Mouse (Mus musculus) forebrain, embryonic 13.5 days (tissue): ENCODE measurements around the gene Cdkn2d. TPM values are rescaled to one million over a fixed set of nuclear protein-coding genes. Genes with fewer than 3 reads are reported as not detected.
"Not testable (repeated sequence)": the region's sequence is repeated elsewhere in the genome, so short reads cannot be mapped to it uniquely, and the experiment has no call there.

Experiments
- ATAC-seq: fragments of 200-750 bp; cut with Nextera tagmentation; 2 replicates; pipeline ENCODE4 v1.8.0; 2017
- H3K27ac ChIP-seq: fragments of 300-500 bp; sonication (generic); 2 replicates; pipeline ENCODE4 v1.5.1; 2015; ENCODE audit warnings: inconsistent platforms, mild to moderate bottlenecking, moderate library complexity
- H3K27me3 ChIP-seq: fragments of 300-500 bp; sonication (generic); 2 replicates; pipeline ENCODE4 v1.6.1; 2015; ENCODE audit warnings: mild to moderate bottlenecking, inconsistent platforms
- H3K36me3 ChIP-seq: fragments of 300-500 bp; sonication (generic); 2 replicates; pipeline ENCODE4 v1.6.1; 2015; ENCODE audit warnings: mild to moderate bottlenecking, inconsistent platforms; ENCODE audit not compliant: poor library complexity, severe bottlenecking
- H3K4me1 ChIP-seq: fragments of 300-500 bp; sonication (generic); 2 replicates; pipeline ENCODE4 v1.6.1; 2015; ENCODE audit warnings: inconsistent platforms
- H3K4me2 ChIP-seq: fragments of 300-500 bp; sonication (generic); 2 replicates; pipeline ENCODE4 v1.6.1; 2015; ENCODE audit warnings: inconsistent platforms, mild to moderate bottlenecking, moderate library complexity
- H3K4me3 ChIP-seq: fragments of 300-500 bp; sonication (generic); 2 replicates; pipeline ENCODE4 v1.5.1; 2015; ENCODE audit warnings: mild to moderate bottlenecking, inconsistent platforms
- H3K9ac ChIP-seq: fragments of 300-500 bp; sonication (generic); 2 replicates; pipeline ENCODE4 v1.6.1; 2015; ENCODE audit warnings: mild to moderate bottlenecking, inconsistent platforms
- H3K9me3 ChIP-seq: fragments of 300-500 bp; sonication (generic); replicated peaks from 2 replicates; pipeline ENCODE4 v1.6.1; 2016; ENCODE audit warnings: inconsistent platforms
- whole genome bisulfite sequencing: fragments of 180-500 bp; shearing (Covaris S2); methylation state at CpG from one replicate; pipeline ENCODE4 v1.1.7; 2015; 5-methylcytosine and 5-hydroxymethylcytosine counted together
- polyA plus RNA-seq: library from polyadenylated mRNA; unstranded; fragments of >200 nt; fragmentation: Nextera tagmentation; extraction: Ambion mirVana; gene quantifications from 2 replicates; pipeline ENCODE4 v1.2.1, GENCODE M21; 2015

Gene Cdkn2d
- polyA plus RNA-seq, 1 experiment from 2014 or later, result 88.3 TPM

- Histone ChIP-seq H3K9ac (no peak overlapping the region), H3K4me2 (no peak overlapping the region), H3K36me3 (peaks cover 99% of the 10 kb centered on the region), H3K9me3 (no peaks in the 10 kb centered on the region), H3K4me3 (no peak overlapping the region), H3K27me3 (no peaks in the 10 kb centered on the region), H3K4me1 (no peaks in the 10 kb centered on the region), H3K27ac (no peak overlapping the region)
- 85% methylated on average over 8 of the region's 8 CpGs for WGBS
- ATAC-seq, result no peak
Measured at GRCm38 (mm10) chr9:21273094-21273493, 18.1 kb downstream of the Cdkn2d start.

DNA sequence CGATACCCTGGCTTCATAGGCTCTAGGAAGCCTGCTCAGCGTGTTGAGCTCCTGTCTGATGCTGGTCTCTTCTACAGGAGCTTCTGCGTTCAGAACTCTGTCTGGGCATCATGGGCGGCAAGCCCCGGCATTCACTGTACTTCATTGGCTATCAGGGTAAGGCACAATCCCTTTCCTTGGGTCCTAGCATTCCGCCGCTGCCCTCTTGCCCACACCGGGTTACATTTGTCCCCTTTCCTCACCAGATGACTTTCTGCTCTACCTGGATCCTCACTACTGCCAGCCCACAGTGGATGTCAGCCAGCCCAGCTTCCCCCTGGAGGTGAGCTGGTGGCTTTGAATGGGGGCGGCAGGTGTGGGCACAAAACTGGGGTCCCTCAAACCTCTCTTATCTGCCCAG lies 18.8 kb downstream of the Cdkn2d start:
- WGBS, result 94% methylated on average over 9 of the region's 9 CpGs
- no peak for ATAC-seq
- Histone ChIP-seq H3K36me3 (peaks cover 97% of the 10 kb centered on the region), H3K27ac (no peak overlapping the region), H3K9me3 (no peaks in the 10 kb centered on the region), H3K9ac (no peak overlapping the region), H3K4me1 (no peaks in the 10 kb centered on the region), H3K4me2 (no peak overlapping the region), H3K4me3 (no peak overlapping the region), H3K27me3 (no peaks in the 10 kb centered on the region)

DNA sequence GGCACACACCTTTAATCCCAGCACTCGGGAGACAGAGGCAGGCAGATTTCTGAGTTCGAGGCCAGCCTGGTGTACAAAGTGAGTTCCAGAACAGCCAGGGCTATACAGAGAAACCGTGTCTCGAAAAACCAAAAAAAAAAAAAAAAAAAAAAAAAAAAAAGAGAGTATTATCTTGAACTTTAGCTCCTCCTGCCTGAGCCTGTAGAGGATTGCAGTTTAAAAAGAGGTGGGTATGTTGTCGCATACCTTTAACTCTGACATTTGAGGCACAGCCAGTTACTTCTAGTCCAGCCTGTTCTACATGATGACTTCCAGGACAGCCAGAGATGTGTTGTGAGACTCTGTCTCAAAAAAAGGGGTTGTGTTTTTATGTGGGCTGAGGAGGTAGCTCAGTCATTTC lies 21.6 kb downstream of the Cdkn2d start:
- not testable (repeated sequence) for H3K27ac ChIP-seq, H3K9me3 ChIP-seq, ATAC-seq, H3K4me2 ChIP-seq, H3K27me3 ChIP-seq, H3K9ac ChIP-seq, H3K4me3 ChIP-seq
- 94% methylated on average over 5 of the region's 5 CpGs for WGBS
- H3K4me1 ChIP-seq, result peaks cover 15% of the 10 kb centered on the region
- peaks cover 75% of the 10 kb centered on the region for H3K36me3 ChIP-seq

GRCm38 (mm10) chr9:21268305-21268704 lies 22.9 kb downstream of the Cdkn2d start:
- Histone ChIP-seq H3K4me1 (peaks cover 15% of the 10 kb centered on the region), H3K27ac (no peak overlapping the region), H3K27me3 (no peaks in the 10 kb centered on the region), H3K9me3 (no peaks in the 10 kb centered on the region), H3K4me2 (no peak overlapping the region), H3K9ac (no peak overlapping the region), H3K36me3 (peaks cover 62% of the 10 kb centered on the region), H3K4me3 (no peak overlapping the region)
- WGBS, result 94% methylated on average over 16 of the region's 16 CpGs
- no peak for ATAC-seq

DNA sequence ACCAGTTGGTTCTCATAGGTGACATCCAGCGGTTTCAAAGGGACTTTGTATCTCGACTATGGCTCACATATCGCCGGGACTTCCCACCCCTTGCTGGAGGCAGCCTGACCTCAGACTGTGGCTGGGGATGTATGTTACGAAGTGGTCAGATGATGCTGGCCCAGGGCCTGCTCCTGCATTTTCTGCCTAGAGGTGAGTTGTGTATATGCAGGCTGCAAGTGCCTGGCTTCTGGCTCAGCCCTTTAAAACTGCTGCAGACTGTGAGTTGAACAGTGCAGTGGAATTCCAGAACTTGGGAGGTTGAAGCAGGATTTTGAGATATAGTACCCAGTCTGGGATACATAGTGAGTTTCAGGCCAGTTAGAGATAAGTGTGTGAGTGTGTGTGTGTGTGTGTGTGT lies 24.3 kb downstream of the Cdkn2d start:
- no peak overlapping the region for H3K27ac ChIP-seq
- 0 out of 2 replicates have a peak overlapping the region, but pooled peaks have one; percentile 91 for H3K9ac ChIP-seq
- ATAC-seq, result no peak
- peaks cover under 1% of the 10 kb centered on the region; the same call in 1 of the 2 replicates for H3K27me3 ChIP-seq
- 90% methylated on average over 5 of the region's 5 CpGs for WGBS
- no peak overlapping the region for H3K4me3 ChIP-seq
- no peaks in the 10 kb centered on the region for H3K9me3 ChIP-seq
- H3K36me3 ChIP-seq, result peaks cover 48% of the 10 kb centered on the region
- peaks cover 15% of the 10 kb centered on the region for H3K4me1 ChIP-seq
- H3K4me2 ChIP-seq, result peak overlapping the region; percentile 93; the same call in 1 of the 2 replicates

GRCm38 (mm10) chr9:21265611-21266010 lies 25.6 kb downstream of the Cdkn2d start:
- no peak for ATAC-seq
- peak overlapping the region; percentile 91 for H3K9ac ChIP-seq
- peaks cover 36% of the 10 kb centered on the region for H3K36me3 ChIP-seq
- H3K9me3 ChIP-seq, result no peaks in the 10 kb centered on the region
- 6% methylated on average over 11 of the region's 11 CpGs for WGBS
- peak overlapping the region; percentile 89 for H3K4me3 ChIP-seq
- peak overlapping the region; percentile 57; the same call in 1 of the 2 replicates for H3K27ac ChIP-seq
- peaks cover 15% of the 10 kb centered on the region for H3K4me1 ChIP-seq
- H3K4me2 ChIP-seq, result peak overlapping the region; percentile 93
- peaks cover 3% of the 10 kb centered on the region; the same call in 1 of the 2 replicates for H3K27me3 ChIP-seq

DNA sequence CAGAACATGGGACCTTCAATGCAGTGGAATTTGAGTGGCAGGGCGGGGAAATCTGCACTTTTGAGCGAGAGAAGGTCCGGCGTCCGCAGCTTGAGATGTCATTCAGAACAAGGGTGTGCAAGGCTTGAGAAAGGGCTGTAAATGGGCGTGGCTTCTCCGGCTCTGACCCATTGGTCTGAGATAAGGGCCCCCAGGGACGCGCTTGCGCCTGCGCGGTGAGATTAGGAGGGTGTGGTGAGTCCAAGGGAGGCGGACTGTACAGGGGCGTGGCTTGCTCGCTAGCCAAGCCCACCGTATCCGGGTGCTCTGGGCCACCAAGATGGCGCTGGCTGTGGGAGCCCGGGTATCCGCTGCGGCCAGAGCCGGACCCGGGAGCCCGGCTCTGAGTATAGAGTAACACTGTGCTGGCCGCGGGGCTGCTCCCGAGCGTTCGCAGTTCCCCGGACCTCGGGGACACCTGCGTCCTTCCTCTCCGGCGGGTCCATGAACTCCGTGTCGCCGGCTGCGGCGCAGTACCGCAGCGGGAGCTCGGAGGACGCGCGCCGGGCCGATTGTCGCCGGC lies 26.1 kb downstream of the Cdkn2d start, which contains the start of gene Atg4d:
TSS of gene Atg4d (plus strand) at position 294 of the 562 bp plus-strand sequence.
- peak within 1 kb of the TSS; percentile 91 for H3K9ac ChIP-seq
- H3K27me3 ChIP-seq, result peaks cover 3% of the 10 kb centered on the region; the same call in 1 of the 2 replicates
- H3K4me1 ChIP-seq, result peaks cover 15% of the 10 kb centered on the region
- peak within 1 kb of the TSS; percentile 89 for H3K4me3 ChIP-seq
- peak within 1 kb of the TSS; percentile 93 for H3K4me2 ChIP-seq
- WGBS, result under 1% methylated on average over 49 of the region's 49 CpGs
- peak; percentile 98 for ATAC-seq
- H3K27ac ChIP-seq, result peak within 1 kb of the TSS; percentile 57
- no peaks in the 10 kb centered on the region for H3K9me3 ChIP-seq
- peaks cover 30% of the 10 kb centered on the region for H3K36me3 ChIP-seq

- peak; percentile 25 for ATAC-seq
- peak overlapping the region; percentile 36 for H3K27ac ChIP-seq
- H3K4me2 ChIP-seq, result peak overlapping the region; percentile 93
- peaks cover 3% of the 10 kb centered on the region; the same call in 1 of the 2 replicates for H3K27me3 ChIP-seq
- WGBS, result 17% methylated on average over 17 of the region's 17 CpGs
- peak overlapping the region; percentile 67 for H3K9ac ChIP-seq
- peaks cover 15% of the 10 kb centered on the region for H3K4me1 ChIP-seq
- no peaks in the 10 kb centered on the region for H3K9me3 ChIP-seq
- H3K4me3 ChIP-seq, result peak overlapping the region; percentile 89
- H3K36me3 ChIP-seq, result peaks cover 25% of the 10 kb centered on the region
Measured at GRCm38 (mm10) chr9:21264272-21264999, 26.8 kb downstream of the Cdkn2d start.

DNA sequence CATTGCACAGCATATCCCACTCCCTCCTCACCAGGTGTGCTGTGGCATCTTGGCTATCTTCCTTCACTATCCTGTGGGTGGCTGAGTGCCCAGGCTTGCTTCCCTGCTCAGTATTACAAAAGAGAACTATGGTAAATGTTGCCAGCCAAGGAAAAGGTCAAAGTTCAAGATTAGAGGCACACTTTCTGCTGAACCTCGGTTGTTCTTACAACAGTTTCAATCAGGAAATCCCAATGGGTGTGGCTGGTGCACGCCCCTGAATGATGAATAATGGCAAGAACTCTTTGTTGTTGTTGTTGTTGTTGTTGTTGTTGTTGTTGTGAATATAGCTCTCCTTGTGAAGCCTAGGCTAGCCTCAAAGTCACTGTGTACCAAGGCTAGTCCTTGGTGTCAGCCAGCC lies 29.4 kb downstream of the Cdkn2d start:
- Histone ChIP-seq H3K4me3 (no peak overlapping the region), H3K9me3 (no peaks in the 10 kb centered on the region), H3K27ac (no peak overlapping the region), H3K4me1 (peaks cover 13% of the 10 kb centered on the region), H3K4me2 (no peak overlapping the region), H3K9ac (no peak overlapping the region), H3K36me3 (peaks cover 1% of the 10 kb centered on the region), H3K27me3 (peaks cover 3% of the 10 kb centered on the region; the same call in 1 of the 2 replicates)
- ATAC-seq, result no peak
- WGBS, result 65% methylated on average over 2 of the region's 2 CpGs

DNA sequence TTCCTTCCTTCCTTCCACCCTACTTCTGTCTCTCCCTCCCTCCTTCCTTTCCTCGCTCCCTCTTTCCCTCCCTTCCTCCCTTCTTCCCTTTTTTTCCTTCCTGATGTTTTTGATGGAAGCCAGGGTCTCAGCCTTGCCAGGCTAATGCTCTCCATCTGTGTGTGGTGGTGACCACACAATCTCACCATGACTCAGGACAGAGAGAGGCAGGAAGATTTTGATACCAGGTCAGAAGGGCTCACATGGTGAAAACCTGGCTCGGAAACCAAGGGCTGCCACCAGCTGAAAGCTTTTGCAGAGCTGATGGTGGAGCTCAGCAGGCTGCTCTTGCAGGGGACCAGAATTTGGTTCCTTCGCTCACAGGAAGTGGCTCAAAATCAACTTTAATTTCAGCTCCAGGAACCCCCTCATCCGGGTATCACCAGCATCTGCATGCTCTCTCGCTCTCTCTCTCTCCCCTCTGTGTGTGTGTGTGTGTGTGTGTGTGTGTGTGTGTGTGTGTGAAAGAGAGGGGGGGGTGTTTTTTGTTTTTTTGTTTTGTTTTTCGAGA lies 30.6 kb downstream of the Cdkn2d start:
- Histone ChIP-seq H3K4me1 (peaks cover under 1% of the 10 kb centered on the region; the same call in 1 of the 2 replicates), H3K36me3 (no peaks in the 10 kb centered on the region), H3K4me3 (no peak overlapping the region), H3K27ac (no peak overlapping the region), H3K4me2 (no peak overlapping the region), H3K9ac (no peak overlapping the region), H3K27me3 (peaks cover 3% of the 10 kb centered on the region; the same call in 1 of the 2 replicates), H3K9me3 (no peaks in the 10 kb centered on the region)
- no peak for ATAC-seq
- 85% methylated on average over 6 of the region's 6 CpGs for WGBS

GRCm38 (mm10) chr9:21256349-21256748 lies 34.9 kb downstream of the Cdkn2d start:
- WGBS, result 78% methylated on average over 4 of the region's 4 CpGs
- H3K4me1 ChIP-seq, H3K4me3 ChIP-seq, H3K36me3 ChIP-seq, ATAC-seq, H3K9me3 ChIP-seq, H3K27ac ChIP-seq, H3K9ac ChIP-seq, H3K4me2 ChIP-seq: not testable (repeated sequence)
- H3K27me3 ChIP-seq, result peaks cover 12% of the 10 kb centered on the region

- Histone ChIP-seq H3K4me2 (no peak overlapping the region), H3K9ac (no peak overlapping the region), H3K27me3 (peaks cover 29% of the 10 kb centered on the region), H3K4me1 (no peaks in the 10 kb centered on the region), H3K36me3 (no peaks in the 10 kb centered on the region), H3K9me3 (no peaks in the 10 kb centered on the region), H3K27ac (no peak overlapping the region), H3K4me3 (no peak overlapping the region)
- no peak for ATAC-seq
Measured at GRCm38 (mm10) chr9:21254690-21255089, 36.5 kb downstream of the Cdkn2d start.
